Mouse (Mus musculus): ENCODE data around the gene Sec1. TPM values are rescaled to one million over a fixed set of nuclear protein-coding genes. Genes with fewer than 3 reads are reported as not detected.

The Sec1 gene
- total RNA-seq, 1 experiment: 4.5 TPM

- Histone ChIP-seq H3K36me3 (ENCODE audit: control insufficient read depth, insufficient read depth, low read length, poor library complexity, severe bottlenecking) (no peaks in the 10 kb centered on the region), H3K9me3 (ENCODE audit: control insufficient read depth, insufficient read depth, low read depth, low read length) (no peaks in the 10 kb centered on the region), H3K4me3 (ENCODE audit: insufficient read depth in 1 of 2, low read depth in 1 of 2, low read length in 2 of 2, poor library complexity in 1 of 2, severe bottlenecking in 1 of 2) (no peak overlapping the region), H3K4me1 (ENCODE audit: control insufficient read depth in 2 of 2, insufficient read depth in 2 of 2, low read length in 2 of 2, poor library complexity in 1 of 2) (peaks cover 0 to 20% of the 10 kb centered on the region in 2 experiments; a peak in 1 of 4 replicates), H3K27ac (ENCODE audit: insufficient read depth, low read depth, low read length, poor library complexity, severe bottlenecking) (no peak overlapping the region), H3K9ac (ENCODE audit: insufficient read depth, low read depth, low read length, poor library complexity, severe bottlenecking) (no peak overlapping the region)
- in situ Hi-C loops (cut with MboI; ENCODE audit: low sequenced_read_pairs in 2 of 2, unreplicated experiment in 2 of 2): no loop called here
- TF ChIP-seq CHD2 (IDR thresholded peaks at IDR 0.05; ENCODE audit: low read depth, low read length) (no peak), MAFK (IDR thresholded peaks at IDR 0.05; ENCODE audit: insufficient read depth, low read depth, low read length) (no peak), ZNF384 (IDR thresholded peaks at IDR 0.05; ENCODE audit: low read depth, low read length) (no peak), ZC3H11A (IDR thresholded peaks at IDR 0.05; ENCODE audit: borderline replicate concordance, low read depth, low read length) (no peak), HCFC1 (IDR thresholded peaks at IDR 0.05; ENCODE audit: borderline replicate concordance, insufficient read depth, low read length) (no peak)
- DNase-seq (ENCODE audit: low read depth, low spot score): no peak
Observed at GRCm38 (mm10) chr7:45686841-45687240, 7.4 kb downstream of the Sec1 start.

GRCm38 (mm10) chr7:45685811-45686210 is 8.4 kb downstream of the Sec1 start:
- no peak overlapping the region for H3K27ac ChIP-seq (ENCODE audit: insufficient read depth, low read depth, low read length, poor library complexity, severe bottlenecking)
- in situ Hi-C loops (cut with MboI; ENCODE audit: low sequenced_read_pairs in 2 of 2, unreplicated experiment in 2 of 2): no loop called here
- no peaks in the 10 kb centered on the region for H3K9me3 ChIP-seq (ENCODE audit: control insufficient read depth, insufficient read depth, low read depth, low read length)
- no peak for DNase-seq (ENCODE audit: low read depth, low spot score)
- TF ChIP-seq CHD2 (IDR thresholded peaks at IDR 0.05; ENCODE audit: low read depth, low read length): no peak
- TF ChIP-seq ZC3H11A (IDR thresholded peaks at IDR 0.05; ENCODE audit: borderline replicate concordance, low read depth, low read length): no peak
- no peak for TF ChIP-seq ZNF384 (IDR thresholded peaks at IDR 0.05; ENCODE audit: low read depth, low read length)
- no peak for TF ChIP-seq HCFC1 (IDR thresholded peaks at IDR 0.05; ENCODE audit: borderline replicate concordance, insufficient read depth, low read length)
- TF ChIP-seq MAFK (IDR thresholded peaks at IDR 0.05; ENCODE audit: insufficient read depth, low read depth, low read length): no peak
- no peak overlapping the region for H3K9ac ChIP-seq (ENCODE audit: insufficient read depth, low read depth, low read length, poor library complexity, severe bottlenecking)
- peaks cover 0 to 14% of the 10 kb centered on the region in 2 experiments; a peak in 1 of 4 replicates for H3K4me1 ChIP-seq (ENCODE audit: control insufficient read depth in 2 of 2, insufficient read depth in 2 of 2, low read length in 2 of 2, poor library complexity in 1 of 2)
- no peak overlapping the region for H3K4me3 ChIP-seq (ENCODE audit: insufficient read depth in 1 of 2, low read depth in 1 of 2, low read length in 2 of 2, poor library complexity in 1 of 2, severe bottlenecking in 1 of 2)
- no peaks in the 10 kb centered on the region for H3K36me3 ChIP-seq (ENCODE audit: control insufficient read depth, insufficient read depth, low read length, poor library complexity, severe bottlenecking)

- in situ Hi-C loops (cut with MboI; ENCODE audit: low sequenced_read_pairs in 2 of 2, unreplicated experiment in 2 of 2): no loop called here
- Histone ChIP-seq H3K36me3 (ENCODE audit: control insufficient read depth, insufficient read depth, low read length, poor library complexity, severe bottlenecking) (no peaks in the 10 kb centered on the region), H3K9me3 (ENCODE audit: control insufficient read depth, insufficient read depth, low read depth, low read length) (no peaks in the 10 kb centered on the region), H3K4me3 (ENCODE audit: insufficient read depth in 1 of 2, low read depth in 1 of 2, low read length in 2 of 2, poor library complexity in 1 of 2, severe bottlenecking in 1 of 2) (peak within 1 kb of the TSS in 1 of 2 experiments; percentile 36; a peak in 1 of 4 replicates), H3K9ac (ENCODE audit: insufficient read depth, low read depth, low read length, poor library complexity, severe bottlenecking) (peak within 1 kb of the TSS; percentile 52; the same call in 1 of the 2 replicates), H3K4me1 (ENCODE audit: control insufficient read depth in 2 of 2, insufficient read depth in 2 of 2, low read length in 2 of 2, poor library complexity in 1 of 2) (peaks cover 0 to 11% of the 10 kb centered on the region in 2 experiments; a peak in 1 of 4 replicates), H3K27ac (ENCODE audit: insufficient read depth, low read depth, low read length, poor library complexity, severe bottlenecking) (no peak within 1 kb of the TSS)
- TF ChIP-seq MAFK (IDR thresholded peaks at IDR 0.05; ENCODE audit: insufficient read depth, low read depth, low read length): no peak
- no peak for TF ChIP-seq ZNF384 (IDR thresholded peaks at IDR 0.05; ENCODE audit: low read depth, low read length)
- no peak for TF ChIP-seq CHD2 (IDR thresholded peaks at IDR 0.05; ENCODE audit: low read depth, low read length)
- no peak for TF ChIP-seq ZC3H11A (IDR thresholded peaks at IDR 0.05; ENCODE audit: borderline replicate concordance, low read depth, low read length)
- TF ChIP-seq HCFC1 (IDR thresholded peaks at IDR 0.05; ENCODE audit: borderline replicate concordance, insufficient read depth, low read length): no peak
- no peak for DNase-seq (ENCODE audit: low read depth, low spot score)
Observed at GRCm38 (mm10) chr7:45683396-45684050, 10.7 kb downstream of the Sec1 start, which contains the start of gene Ntn5. Ntn5 (plus strand) TSS chr7:45684022.

- peak; percentile 92 for DNase-seq (ENCODE audit: low read depth, low spot score)
- Histone ChIP-seq H3K4me3 (ENCODE audit: insufficient read depth in 1 of 2, low read depth in 1 of 2, low read length in 2 of 2, poor library complexity in 1 of 2, severe bottlenecking in 1 of 2) (peak overlapping the region; percentile 11 to 15; a peak in 1 of 4 replicates), H3K27ac (ENCODE audit: insufficient read depth, low read depth, low read length, poor library complexity, severe bottlenecking) (peak overlapping the region; percentile 62), H3K4me1 (ENCODE audit: control insufficient read depth in 2 of 2, insufficient read depth in 2 of 2, low read length in 2 of 2, poor library complexity in 1 of 2) (peaks cover 0 to 11% of the 10 kb centered on the region in 2 experiments; a peak in 1 of 4 replicates), H3K9me3 (ENCODE audit: control insufficient read depth, insufficient read depth, low read depth, low read length) (no peaks in the 10 kb centered on the region), H3K36me3 (ENCODE audit: control insufficient read depth, insufficient read depth, low read length, poor library complexity, severe bottlenecking) (no peaks in the 10 kb centered on the region; the same call in 1 of the 2 replicates), H3K9ac (ENCODE audit: insufficient read depth, low read depth, low read length, poor library complexity, severe bottlenecking) (peak overlapping the region; percentile 76)
- TF ChIP-seq HCFC1 (IDR thresholded peaks at IDR 0.05; ENCODE audit: borderline replicate concordance, insufficient read depth, low read length) (peak; percentile 43; the same call in 1 of the 2 replicates), ZC3H11A (IDR thresholded peaks at IDR 0.05; ENCODE audit: borderline replicate concordance, low read depth, low read length) (peak; percentile 73; the same call in 1 of the 2 replicates), CHD2 (IDR thresholded peaks at IDR 0.05; ENCODE audit: low read depth, low read length) (no peak)
- in situ Hi-C loops (cut with MboI; ENCODE audit: low sequenced_read_pairs in 2 of 2, unreplicated experiment in 2 of 2): no loop called here
Observed at GRCm38 (mm10) chr7:45682144-45683126, 11.8 kb downstream of the Sec1 start.
